Mouse (Mus musculus) liver, embryonic 11.5 days (tissue): Measurements from ENCODE around the gene Dusp1. TPM values are rescaled to one million over a fixed set of nuclear protein-coding genes. Genes with fewer than 3 reads are reported as not detected.

Experiments used
- ATAC-seq: fragments of 200-750 bp; cut with Nextera tagmentation; replicated peaks from 2 replicates; pipeline ENCODE4 v1.8.0; 2017; ENCODE audit warnings: moderate number of reproducible peaks, mild to moderate bottlenecking, moderate TSS enrichment, moderate library complexity; ENCODE audit not compliant: low FRiP score
- DNase-seq: peaks from one replicate; pipeline ENCODE4 v3.0.0-alpha.2; 2017; ENCODE audit warnings: low spot score
- H3K27ac ChIP-seq: fragments of 300-500 bp; sonication (generic); 2 replicates; pipeline ENCODE4 v1.5.1; 2014; ENCODE audit warnings: mild to moderate bottlenecking, low read depth, low read length, control low read depth
- H3K27me3 ChIP-seq: fragments of 300-500 bp; sonication (generic); replicated peaks from 2 replicates; pipeline ENCODE4 v1.6.1; 2014; ENCODE audit warnings: low read length, mixed read lengths; ENCODE audit not compliant: control insufficient read depth, insufficient read depth
- H3K36me3 ChIP-seq: fragments of 300-500 bp; sonication (generic); 2 replicates; pipeline ENCODE4 v1.6.1; 2014; ENCODE audit warnings: mild to moderate bottlenecking, low read length, moderate library complexity, mixed read lengths; ENCODE audit not compliant: control insufficient read depth, insufficient read depth
- H3K4me1 ChIP-seq: fragments of 300-500 bp; sonication (generic); replicated peaks from 2 replicates; pipeline ENCODE4 v1.6.1; 2014; ENCODE audit warnings: low read length, mixed read lengths; ENCODE audit not compliant: control insufficient read depth, insufficient read depth
- H3K4me2 ChIP-seq: fragments of 300-500 bp; sonication (generic); 2 replicates; pipeline ENCODE4 v1.6.1; 2014; ENCODE audit warnings: mild to moderate bottlenecking, control low read depth, moderate library complexity
- H3K4me3 ChIP-seq: fragments of 300-500 bp; sonication (generic); 2 replicates; pipeline ENCODE4 v1.5.1; 2014; ENCODE audit warnings: low read depth, low read length, control low read depth
- H3K9ac ChIP-seq: fragments of 300-500 bp; sonication (generic); 2 replicates; pipeline ENCODE4 v1.6.1; 2014; ENCODE audit warnings: low read depth, low read length, control low read depth
- H3K9me3 ChIP-seq: fragments of 300-500 bp; sonication (generic); 2 replicates; pipeline ENCODE4 v1.6.1; 2016; ENCODE audit warnings: low read length, inconsistent platforms, mixed read lengths; ENCODE audit not compliant: control insufficient read depth
- WGBS: fragments of 180-500 bp; shearing (Covaris S2); extraction: QIAGEN DNeasy Blood & Tissue Kit; methylation state at CpG from one replicate; pipeline ENCODE4 v1.1.7; 2014; 5-methylcytosine and 5-hydroxymethylcytosine counted together
- polyA plus RNA-seq: library from polyadenylated mRNA; unstranded; fragments of >200 nt; fragmentation: Nextera tagmentation; extraction: Ambion mirVana; gene quantifications from 2 replicates; pipeline ENCODE4 v1.2.1, GENCODE M21; 2014

Gene Dusp1
- polyA plus RNA-seq, 1 experiment from 2014 or later: 18.6 TPM

- Histone ChIP-seq H3K9ac (no peak overlapping the region), H3K27ac (peak overlapping the region; percentile 3; the same call in 1 of the 2 replicates), H3K4me1 (peaks cover 17% of the 10 kb centered on the region), H3K27me3 (no peaks in the 10 kb centered on the region), H3K36me3 (no peaks in the 10 kb centered on the region; the same call in 1 of the 2 replicates), H3K4me3 (no peak overlapping the region), H3K9me3 (no peaks in the 10 kb centered on the region), H3K4me2 (no peak overlapping the region)
- ATAC-seq (0 out of 2 replicates have a peak, but pooled peaks have one; percentile 36), DNase-seq (no peak)
- 62% methylated on average over 6 of the region's 6 CpGs for WGBS
Observed at GRCm38 (mm10) chr17:26601926-26602325, 40.0 kb upstream of the Dusp1 start.

- Histone ChIP-seq H3K27me3 (no peaks in the 10 kb centered on the region), H3K9me3 (no peaks in the 10 kb centered on the region), H3K36me3 (no peaks in the 10 kb centered on the region), H3K4me2 (no peak overlapping the region), H3K9ac (0 out of 2 replicates have a peak overlapping the region, but pooled peaks have one; percentile 5), H3K27ac (peak overlapping the region; percentile 1; the same call in 1 of the 2 replicates), H3K4me3 (no peak overlapping the region), H3K4me1 (peaks cover 20% of the 10 kb centered on the region)
- 73% methylated on average over 6 of the region's 6 CpGs for WGBS
- ATAC-seq (no peak), DNase-seq (no peak)
Observed at GRCm38 (mm10) chr17:26601514-26601913, 39.6 kb upstream of the Dusp1 start.

DNA sequence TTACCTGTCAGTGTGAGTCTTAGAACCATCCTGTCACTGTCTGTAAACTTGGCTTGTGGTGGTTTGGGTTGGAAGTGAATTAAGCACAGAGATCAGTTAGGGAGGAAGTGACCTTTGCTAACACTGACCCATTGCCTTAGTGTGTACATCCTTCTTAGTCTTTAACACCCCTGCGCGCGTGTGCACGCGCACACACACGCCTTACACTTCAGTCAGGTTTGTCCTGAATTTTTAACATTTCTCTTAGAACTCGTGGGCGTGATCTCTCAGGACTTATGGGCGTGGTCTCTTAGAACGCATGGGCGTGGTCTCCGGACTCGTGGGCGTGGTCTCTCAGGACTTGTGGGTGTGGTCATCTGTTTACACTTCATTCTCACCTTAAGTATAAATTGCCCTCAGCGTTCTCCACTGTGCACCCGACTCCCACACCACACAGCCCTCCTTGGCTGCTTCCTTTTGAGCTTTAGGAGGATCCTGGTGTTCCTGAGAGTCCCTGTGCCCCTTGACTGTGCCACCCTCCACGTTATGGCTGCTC lies 39.1 kb upstream of the Dusp1 start:
- WGBS: 59% methylated on average over 17 of the region's 17 CpGs
- no peak overlapping the region for H3K4me3 ChIP-seq
- no peak overlapping the region for H3K9ac ChIP-seq
- ATAC-seq (peak; percentile 45), DNase-seq (no peak)
- H3K27me3 ChIP-seq: no peaks in the 10 kb centered on the region
- H3K36me3 ChIP-seq: no peaks in the 10 kb centered on the region
- peak overlapping the region; percentile 1; the same call in 1 of the 2 replicates for H3K27ac ChIP-seq
- no peaks in the 10 kb centered on the region for H3K9me3 ChIP-seq
- no peak overlapping the region for H3K4me2 ChIP-seq
- H3K4me1 ChIP-seq: peaks cover 26% of the 10 kb centered on the region

DNA sequence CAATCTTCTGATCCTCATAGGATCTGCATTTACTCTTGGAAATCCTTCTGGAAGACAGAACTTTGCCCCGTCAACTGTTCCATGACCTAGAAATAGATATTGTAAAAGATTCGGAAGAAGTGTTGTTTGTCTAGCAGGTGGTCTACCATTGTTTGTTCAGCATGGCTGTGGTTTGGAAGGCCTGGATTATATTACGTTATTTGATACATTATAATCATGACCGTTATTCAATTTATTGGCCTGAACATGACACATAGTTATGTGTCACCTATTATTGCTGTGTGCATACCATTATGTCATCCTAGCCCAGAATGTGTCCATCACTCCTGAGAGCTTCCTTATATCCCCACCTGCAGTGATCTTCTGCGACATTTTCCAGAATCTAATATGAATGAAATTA lies 36.9 kb upstream of the Dusp1 start:
- H3K27me3 ChIP-seq: no peaks in the 10 kb centered on the region
- 91% methylated on average over 5 of the region's 5 CpGs for WGBS

DNA sequence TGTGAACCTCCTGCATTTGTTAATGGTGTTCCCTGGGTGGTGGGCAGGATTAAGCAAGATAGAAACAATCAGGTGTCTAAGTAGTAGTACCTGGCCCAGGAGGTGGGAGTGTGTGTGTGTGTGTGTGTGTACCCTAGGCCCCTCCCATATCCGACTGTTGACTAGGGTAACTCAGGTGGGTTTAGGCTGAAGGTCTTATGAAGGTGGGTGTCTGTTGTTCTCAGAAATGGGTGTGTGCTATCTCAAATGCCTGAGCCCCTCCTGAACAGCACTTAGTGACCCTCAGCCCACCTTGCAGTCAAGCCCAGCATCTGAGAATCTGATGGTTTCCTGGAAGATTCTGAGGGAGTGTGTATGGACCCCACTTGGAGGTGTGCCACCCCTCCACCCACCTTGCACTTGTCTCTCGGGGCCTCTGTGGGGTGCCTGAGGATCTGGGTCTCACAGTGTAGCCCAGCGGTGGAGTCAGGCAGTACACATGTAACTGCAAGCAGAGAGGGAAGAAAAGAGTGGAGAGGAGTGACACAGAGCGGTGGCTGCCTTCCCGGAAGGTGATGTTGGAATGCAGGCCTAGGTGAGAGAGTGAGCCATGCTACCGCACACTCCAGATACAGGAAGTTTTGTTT lies 35.0 kb upstream of the Dusp1 start:
- H3K4me2 ChIP-seq: no peak overlapping the region

More for the DNA sequence above, 36.9 kb upstream of the Dusp1 start:
- no peak for DNase-seq
- no peak overlapping the region for H3K27ac ChIP-seq
- no peak for ATAC-seq
- no peak overlapping the region for H3K4me2 ChIP-seq
- H3K4me3 ChIP-seq: no peak overlapping the region
- peaks cover 40% of the 10 kb centered on the region for H3K4me1 ChIP-seq
- no peaks in the 10 kb centered on the region for H3K9me3 ChIP-seq
- H3K36me3 ChIP-seq: no peaks in the 10 kb centered on the region
- no peak overlapping the region for H3K9ac ChIP-seq

GRCm38 (mm10) chr17:26596168-26596658 lies 34.3 kb upstream of the Dusp1 start:
- no peak overlapping the region for H3K9ac ChIP-seq
- H3K4me1 ChIP-seq: peaks cover 30% of the 10 kb centered on the region
- no peaks in the 10 kb centered on the region for H3K27me3 ChIP-seq
- no peak overlapping the region for H3K4me2 ChIP-seq
- no peak for ATAC-seq
- H3K9me3 ChIP-seq: no peaks in the 10 kb centered on the region
- WGBS: 79% methylated on average over 7 of the region's 7 CpGs
- no peak for DNase-seq
- no peak overlapping the region for H3K4me3 ChIP-seq
- H3K36me3 ChIP-seq: no peaks in the 10 kb centered on the region
- H3K27ac ChIP-seq: peak overlapping the region; percentile 52; the same call in 1 of the 2 replicates

More for the DNA sequence above, 35.0 kb upstream of the Dusp1 start:
- Histone ChIP-seq H3K9me3 (no peaks in the 10 kb centered on the region), H3K9ac (no peak overlapping the region), H3K27me3 (no peaks in the 10 kb centered on the region), H3K27ac (no peak overlapping the region), H3K4me3 (no peak overlapping the region), H3K36me3 (no peaks in the 10 kb centered on the region), H3K4me1 (peaks cover 38% of the 10 kb centered on the region)
- 81% methylated on average over 6 of the region's 6 CpGs for WGBS
- ATAC-seq (no peak), DNase-seq (no peak)

DNA sequence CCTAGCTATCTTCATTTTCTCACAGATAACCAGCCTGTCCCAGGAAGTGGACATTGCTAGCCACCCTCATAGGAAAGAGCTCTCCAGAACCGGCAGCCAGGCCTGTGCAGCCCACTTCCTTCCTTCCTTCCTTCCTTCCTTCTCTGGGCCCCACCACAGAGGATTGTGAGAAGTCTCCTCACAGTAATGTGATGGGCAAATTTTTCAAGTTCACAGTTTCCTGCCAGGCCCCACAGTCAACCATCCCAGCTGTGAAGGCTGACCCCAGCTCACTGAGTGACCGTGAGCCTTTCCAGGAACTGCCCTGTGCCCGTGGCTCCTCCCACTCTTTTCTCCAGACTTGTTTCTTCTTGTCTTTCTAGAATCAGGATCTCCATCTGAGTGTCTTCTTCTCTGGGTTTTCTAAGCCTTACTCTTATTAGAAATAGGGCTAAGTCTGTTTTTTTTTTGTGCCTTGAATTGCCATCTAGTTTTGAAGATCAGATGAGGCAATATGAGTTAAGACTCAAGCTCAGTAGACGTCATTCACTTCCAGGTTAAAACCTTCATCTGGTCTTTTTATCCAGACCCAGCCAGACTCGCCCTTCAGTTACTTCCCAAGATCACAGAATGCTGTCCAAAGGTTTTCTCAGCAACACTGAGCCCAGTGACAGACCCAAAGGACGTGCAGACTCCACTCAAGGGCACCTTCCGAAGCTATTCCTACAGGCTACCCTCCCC lies 33.7 kb upstream of the Dusp1 start:
- Histone ChIP-seq H3K27ac (peak overlapping the region; percentile 52), H3K9ac (peak overlapping the region; percentile 20; the same call in 1 of the 2 replicates), H3K4me2 (peak overlapping the region; percentile 3; the same call in 1 of the 2 replicates), H3K27me3 (no peaks in the 10 kb centered on the region), H3K4me1 (peaks cover 25% of the 10 kb centered on the region), H3K36me3 (no peaks in the 10 kb centered on the region), H3K4me3 (no peak overlapping the region), H3K9me3 (no peaks in the 10 kb centered on the region)
- no peak for DNase-seq
- peak; percentile 31 for ATAC-seq
- WGBS: 44% methylated on average over 7 of the region's 7 CpGs

- Histone ChIP-seq H3K27me3 (no peaks in the 10 kb centered on the region), H3K4me1 (peaks cover 23% of the 10 kb centered on the region), H3K36me3 (no peaks in the 10 kb centered on the region), H3K27ac (peak overlapping the region; percentile 43), H3K9me3 (no peaks in the 10 kb centered on the region), H3K9ac (0 out of 2 replicates have a peak overlapping the region, but pooled peaks have one; percentile 20), H3K4me3 (no peak overlapping the region), H3K4me2 (peak overlapping the region; percentile 9; the same call in 1 of the 2 replicates)
- WGBS: 49% methylated on average over 7 of the region's 7 CpGs
- DNase-seq (no peak), ATAC-seq (peak; percentile 45; the same call in 1 of the 2 replicates)
Observed at GRCm38 (mm10) chr17:26594958-26595357, 33.0 kb upstream of the Dusp1 start.
